Mouse (Mus musculus) forebrain, embryonic 15.5 days (tissue): Measurements from ENCODE around the gene Rnf144b. TPM values are rescaled to one million over a fixed set of nuclear protein-coding genes. Genes with fewer than 3 reads are reported as not detected.

ENCODE experiments used
- ATAC-seq: fragments of 200-750 bp; cut with Nextera tagmentation; replicated peaks from 2 replicates; pipeline ENCODE4 v1.8.0; 2017; ENCODE audit warnings: mild to moderate bottlenecking, moderate TSS enrichment, moderate library complexity
- H3K27ac ChIP-seq: fragments of 300-500 bp; sonication (generic); replicated peaks from 2 replicates; pipeline ENCODE4 v1.5.1; 2015; ENCODE audit warnings: mild to moderate bottlenecking, inconsistent platforms
- H3K27me3 ChIP-seq: fragments of 300-500 bp; sonication (generic); 2 replicates; pipeline ENCODE4 v1.6.1; 2015; ENCODE audit warnings: inconsistent platforms
- H3K36me3 ChIP-seq: fragments of 300-500 bp; sonication (generic); 2 replicates; pipeline ENCODE4 v1.6.1; 2015; ENCODE audit warnings: mild to moderate bottlenecking, inconsistent platforms
- H3K4me1 ChIP-seq: fragments of 300-500 bp; sonication (generic); 2 replicates; pipeline ENCODE4 v1.6.1; 2015; ENCODE audit warnings: inconsistent platforms
- H3K4me2 ChIP-seq: fragments of 300-500 bp; sonication (generic); replicated peaks from 2 replicates; pipeline ENCODE4 v1.6.1; 2015; ENCODE audit warnings: mild to moderate bottlenecking, inconsistent platforms
- H3K4me3 ChIP-seq: fragments of 300-500 bp; sonication (generic); 2 replicates; pipeline ENCODE4 v1.5.1; 2015; ENCODE audit warnings: mild to moderate bottlenecking, inconsistent platforms
- H3K9ac ChIP-seq: fragments of 300-500 bp; sonication (generic); replicated peaks from 2 replicates; pipeline ENCODE4 v1.6.1; 2015; ENCODE audit warnings: mild to moderate bottlenecking, inconsistent platforms
- H3K9me3 ChIP-seq: fragments of 300-500 bp; sonication (generic); 2 replicates; pipeline ENCODE4 v1.6.1; 2016; ENCODE audit warnings: inconsistent platforms
- WGBS: fragments of 180-500 bp; shearing (Covaris S2); methylation state at CpG from one replicate; pipeline ENCODE4 v1.1.7; 2015; ENCODE audit warnings: mixed read lengths; 5-methylcytosine and 5-hydroxymethylcytosine counted together
- polyA plus RNA-seq: library from polyadenylated mRNA; unstranded; fragments of >200 nt; fragmentation: Nextera tagmentation; extraction: Ambion mirVana; gene quantifications from 2 replicates; pipeline ENCODE4 v1.2.1, GENCODE M21; 2015

Rnf144b gene
- 0.37 and 0.38 TPM in 2 replicates for polyA plus RNA-seq

GRCm38 (mm10) chr13:47122537-47123430 is at the start of gene Rnf144b:
Rnf144b (plus strand) TSS chr13:47122656.
- Histone ChIP-seq H3K4me3 (peak within 1 kb of the TSS; percentile 55), H3K36me3 (no peaks in the 10 kb centered on the region), H3K9me3 (no peaks in the 10 kb centered on the region), H3K4me2 (peak within 1 kb of the TSS; percentile 97), H3K27me3 (no peaks in the 10 kb centered on the region), H3K27ac (no peak within 1 kb of the TSS), H3K4me1 (peaks cover 16% of the 10 kb centered on the region), H3K9ac (peak within 1 kb of the TSS; percentile 55)
- ATAC-seq = peak; percentile 26; the same call in 1 of the 2 replicates
- 2% methylated on average over 55 of the region's 55 CpGs for WGBS

GRCm38 (mm10) chr13:47076156-47076555 is 46.3 kb upstream of the Rnf144b start:
- H3K36me3 ChIP-seq = peaks cover 67% of the 10 kb centered on the region
- no peak overlapping the region for H3K4me3 ChIP-seq
- ATAC-seq = no peak
- no peak overlapping the region for H3K27ac ChIP-seq
- no peaks in the 10 kb centered on the region for H3K27me3 ChIP-seq
- no peaks in the 10 kb centered on the region for H3K4me1 ChIP-seq
- WGBS = 89% methylated on average over 5 of the region's 5 CpGs
- H3K9me3 ChIP-seq = no peaks in the 10 kb centered on the region
- no peak overlapping the region for H3K9ac ChIP-seq
- H3K4me2 ChIP-seq = no peak overlapping the region

GRCm38 (mm10) chr13:47077367-47077766 is 45.1 kb upstream of the Rnf144b start:
- no peak overlapping the region for H3K4me2 ChIP-seq

GRCm38 (mm10) chr13:47078799-47079198 is 43.7 kb upstream of the Rnf144b start:
- Histone ChIP-seq H3K4me3 (no peak overlapping the region), H3K27ac (no peak overlapping the region), H3K27me3 (no peaks in the 10 kb centered on the region), H3K4me2 (no peak overlapping the region), H3K36me3 (peaks cover 74% of the 10 kb centered on the region), H3K9ac (no peak overlapping the region), H3K9me3 (no peaks in the 10 kb centered on the region), H3K4me1 (no peaks in the 10 kb centered on the region)
- WGBS = 72% methylated on average over 5 of the region's 5 CpGs
- ATAC-seq = no peak

More at GRCm38 (mm10) chr13:47077367-47077766, 45.1 kb upstream of the Rnf144b start:
- Histone ChIP-seq H3K27me3 (no peaks in the 10 kb centered on the region), H3K36me3 (peaks cover 70% of the 10 kb centered on the region), H3K27ac (no peak overlapping the region), H3K4me3 (no peak overlapping the region), H3K9ac (no peak overlapping the region), H3K9me3 (no peaks in the 10 kb centered on the region), H3K4me1 (no peaks in the 10 kb centered on the region)
- ATAC-seq = no peak

- no peak for ATAC-seq
- no peaks in the 10 kb centered on the region for H3K9me3 ChIP-seq
- no peak overlapping the region for H3K9ac ChIP-seq
- no peaks in the 10 kb centered on the region for H3K27me3 ChIP-seq
- no peak overlapping the region for H3K4me3 ChIP-seq
- no peaks in the 10 kb centered on the region for H3K4me1 ChIP-seq
- no peak overlapping the region for H3K4me2 ChIP-seq
- WGBS = 86% methylated on average over 4 of the region's 4 CpGs
- peaks cover 74% of the 10 kb centered on the region for H3K36me3 ChIP-seq
- no peak overlapping the region for H3K27ac ChIP-seq
These were observed 41.5 kb upstream of the Rnf144b start for GRCm38 (mm10) chr13:47080905-47081505.

- Histone ChIP-seq H3K4me3 (no peak overlapping the region), H3K4me1 (no peaks in the 10 kb centered on the region), H3K27me3 (no peaks in the 10 kb centered on the region), H3K9me3 (no peaks in the 10 kb centered on the region), H3K9ac (no peak overlapping the region), H3K4me2 (no peak overlapping the region), H3K27ac (no peak overlapping the region), H3K36me3 (peaks cover 39% of the 10 kb centered on the region)
- ATAC-seq = no peak
- WGBS = 100% methylated on average over 1 of the region's 1 CpGs
These were observed 34.0 kb upstream of the Rnf144b start for GRCm38 (mm10) chr13:47088433-47088832.

GRCm38 (mm10) chr13:47089271-47089670 is 33.2 kb upstream of the Rnf144b start:
- WGBS = 86% methylated on average over 2 of the region's 2 CpGs
- H3K9me3 ChIP-seq = no peaks in the 10 kb centered on the region
- H3K4me1 ChIP-seq = no peaks in the 10 kb centered on the region
- H3K9ac ChIP-seq = no peak overlapping the region
- H3K4me3 ChIP-seq = no peak overlapping the region
- H3K36me3 ChIP-seq = peaks cover 45% of the 10 kb centered on the region
- H3K27ac ChIP-seq = no peak overlapping the region
- ATAC-seq = no peak
- H3K4me2 ChIP-seq = no peak overlapping the region
- H3K27me3 ChIP-seq = no peaks in the 10 kb centered on the region

GRCm38 (mm10) chr13:47093791-47094190 is 28.7 kb upstream of the Rnf144b start:
- no peak overlapping the region for H3K4me2 ChIP-seq
- H3K4me3 ChIP-seq = no peak overlapping the region
- peaks cover 45% of the 10 kb centered on the region for H3K36me3 ChIP-seq
- no peak overlapping the region for H3K9ac ChIP-seq
- H3K27ac ChIP-seq = no peak overlapping the region
- WGBS = 91% methylated on average over 2 of the region's 2 CpGs
- ATAC-seq = no peak
- no peaks in the 10 kb centered on the region for H3K27me3 ChIP-seq
- no peaks in the 10 kb centered on the region for H3K9me3 ChIP-seq
- H3K4me1 ChIP-seq = no peaks in the 10 kb centered on the region

- Histone ChIP-seq H3K27ac (no peak overlapping the region), H3K9me3 (no peaks in the 10 kb centered on the region), H3K4me1 (no peaks in the 10 kb centered on the region), H3K4me2 (no peak overlapping the region), H3K27me3 (no peaks in the 10 kb centered on the region), H3K9ac (no peak overlapping the region), H3K36me3 (peaks cover 50% of the 10 kb centered on the region), H3K4me3 (no peak overlapping the region)
- no peak for ATAC-seq
- 86% methylated on average over 2 of the region's 2 CpGs for WGBS
These were observed 25.9 kb upstream of the Rnf144b start for GRCm38 (mm10) chr13:47096591-47096990.

- Histone ChIP-seq H3K27ac (no peak overlapping the region), H3K9me3 (no peaks in the 10 kb centered on the region), H3K36me3 (peaks cover 41% of the 10 kb centered on the region), H3K27me3 (no peaks in the 10 kb centered on the region), H3K4me2 (no peak overlapping the region), H3K9ac (no peak overlapping the region), H3K4me1 (peaks cover 15% of the 10 kb centered on the region), H3K4me3 (no peak overlapping the region)
- WGBS = 84% methylated on average over 7 of the region's 7 CpGs
- ATAC-seq = no peak
These were observed 23.2 kb upstream of the Rnf144b start for GRCm38 (mm10) chr13:47099265-47099664.

- Histone ChIP-seq H3K27ac (no peak overlapping the region), H3K4me3 (no peak overlapping the region), H3K36me3 (peaks cover 33% of the 10 kb centered on the region), H3K27me3 (no peaks in the 10 kb centered on the region), H3K4me2 (no peak overlapping the region), H3K9me3 (no peaks in the 10 kb centered on the region), H3K4me1 (peaks cover 23% of the 10 kb centered on the region), H3K9ac (no peak overlapping the region)
- 87% methylated on average over 2 of the region's 2 CpGs for WGBS
- ATAC-seq = no peak
These were observed 21.9 kb upstream of the Rnf144b start for GRCm38 (mm10) chr13:47100587-47100986.

GRCm38 (mm10) chr13:47104146-47104545 is 18.3 kb upstream of the Rnf144b start:
- Histone ChIP-seq H3K36me3 (peaks cover 17% of the 10 kb centered on the region), H3K4me3 (peak overlapping the region; percentile 83), H3K4me2 (peak overlapping the region; percentile 51), H3K27ac (no peak overlapping the region), H3K9me3 (no peaks in the 10 kb centered on the region), H3K4me1 (peaks cover 29% of the 10 kb centered on the region), H3K9ac (peak overlapping the region; percentile 86), H3K27me3 (no peaks in the 10 kb centered on the region)
- ATAC-seq = no peak
- WGBS = 6% methylated on average over 2 of the region's 2 CpGs
